Mouse (Mus musculus): ENCODE measurements around the gene Tas2r138. TPM values are rescaled to one million over a fixed set of nuclear protein-coding genes. Genes with fewer than 3 reads are reported as not detected.

Tas2r138 gene
- total RNA-seq, 2 experiments from 2014 or later = not detected

DNA sequence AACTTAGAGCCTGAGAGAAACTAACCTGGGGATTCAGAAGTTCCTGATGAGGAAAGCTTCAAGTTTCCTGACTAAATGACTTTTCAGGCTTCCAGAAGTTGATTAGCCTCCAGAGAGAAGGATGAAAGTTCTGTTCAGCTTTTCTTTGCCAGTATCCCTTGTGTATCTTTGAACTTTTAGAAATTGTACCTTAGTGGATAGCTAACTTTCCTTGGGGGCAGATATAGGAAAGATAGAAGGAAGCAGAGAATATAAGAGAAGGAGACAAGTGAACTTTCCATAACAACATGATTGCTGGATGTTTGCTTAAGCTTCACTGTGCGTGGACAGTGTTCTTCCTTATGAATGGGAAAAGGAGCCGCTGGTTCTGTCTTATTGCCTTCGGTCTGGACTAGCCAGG is 43.9 kb downstream of the Tas2r138 start, which contains the start of gene Olfr460:
Gene Olfr460 (plus strand): TSS at position 301 of the 400 bp plus-strand sequence.
- ATAC-seq (replicated peaks; ENCODE audit: low FRiP score, poor library complexity, severe bottlenecking) = no peak

Other genes with a start within 250 kb of the Tas2r138 start
- gene E330009J07Rik, start 177.2 kb downstream of the Tas2r138 start, total RNA-seq (2015; ENCODE audit: low replicate concordance) = 2.9 TPM in 1 of 2 replicates, not detected in the other
- 1.3 and 3.9 TPM in 2 replicates for gene E330009J07Rik, start 177.2 kb downstream of the Tas2r138 start, total RNA-seq (2017; ENCODE audit: low replicate concordance)
- gene Wee2, start 174.2 kb downstream of the Tas2r138 start, total RNA-seq (2015; ENCODE audit: low replicate concordance) = not detected in 2 replicates
- not detected in 2 replicates for gene Wee2, start 174.2 kb downstream of the Tas2r138 start, total RNA-seq (2017; ENCODE audit: low replicate concordance)
- gene Ssbp1, start 142.0 kb downstream of the Tas2r138 start, total RNA-seq (2015; ENCODE audit: low replicate concordance) = 22.0 and 46.1 TPM in 2 replicates
- gene Ssbp1, start 142.0 kb downstream of the Tas2r138 start, total RNA-seq (2017; ENCODE audit: low replicate concordance) = 11.0 and 11.8 TPM in 2 replicates
- gene Tas2r137, start 122.1 kb downstream of the Tas2r138 start, total RNA-seq (2015; ENCODE audit: low replicate concordance) = not detected in 2 replicates
- gene Tas2r137, start 122.1 kb downstream of the Tas2r138 start, total RNA-seq (2017; ENCODE audit: low replicate concordance) = not detected in 2 replicates
- not detected in 2 replicates for gene Tas2r108, start 119.8 kb downstream of the Tas2r138 start, total RNA-seq (2015; ENCODE audit: low replicate concordance)
- gene Tas2r108, start 119.8 kb downstream of the Tas2r138 start, total RNA-seq (2017; ENCODE audit: low replicate concordance) = not detected in 2 replicates
- not detected in 2 replicates for gene Prss37, start 93.8 kb downstream of the Tas2r138 start, total RNA-seq (2015; ENCODE audit: low replicate concordance)
- not detected in 2 replicates for gene Prss37, start 93.8 kb downstream of the Tas2r138 start, total RNA-seq (2017; ENCODE audit: low replicate concordance)
- not detected in 2 replicates for gene Olfr461, start 58.3 kb downstream of the Tas2r138 start, total RNA-seq (2015; ENCODE audit: low replicate concordance)
- not detected in 2 replicates for gene Olfr461, start 58.3 kb downstream of the Tas2r138 start, total RNA-seq (2017; ENCODE audit: low replicate concordance)
- not detected in 2 replicates for gene Olfr460, start 43.8 kb downstream of the Tas2r138 start, total RNA-seq (2015; ENCODE audit: low replicate concordance)
- gene Olfr460, start 43.8 kb downstream of the Tas2r138 start, total RNA-seq (2017; ENCODE audit: low replicate concordance) = not detected in 2 replicates
- gene Clec5a, start 27.5 kb downstream of the Tas2r138 start, total RNA-seq (2015; ENCODE audit: low replicate concordance) = 36.5 and 41.8 TPM in 2 replicates
- 11.0 and 14.8 TPM in 2 replicates for gene Clec5a, start 27.5 kb downstream of the Tas2r138 start, total RNA-seq (2017; ENCODE audit: low replicate concordance)
- 6.1 and 6.3 TPM in 2 replicates for gene Mgam, start 15.5 kb upstream of the Tas2r138 start, total RNA-seq (2015; ENCODE audit: low replicate concordance)
- gene Mgam, start 15.5 kb upstream of the Tas2r138 start, total RNA-seq (2017; ENCODE audit: low replicate concordance) = 2.7 and 3.1 TPM in 2 replicates